Mouse (Mus musculus) heart, postnatal 4 days (tissue): ENCODE measurements around the gene Psen1. TPM values are rescaled to one million over a fixed set of nuclear protein-coding genes. Genes with fewer than 3 reads are reported as not detected.
A peak's percentile ranks its signal among the peaks of the same experiment; 100 is the strongest.

Source experiments
- DNase-seq: peaks from one replicate; pipeline ENCODE4 v3.0.0; 2021
- total RNA-seq, 2 experiments: library from RNA; stranded (reverse); gene quantifications; 2 replicates each; pipeline ENCODE4 v1.2.3; 2021

Gene Psen1
- total RNA-seq, result 10 to 100 TPM; 43.7 to 44.7 TPM

GRCm38 (mm10) chr12:83687934-83688315, at the start of gene Psen1:
Gene Psen1, plus strand, starts transcription at chr12:83688152.
- DNase-seq, result peak; percentile 96

DNA sequence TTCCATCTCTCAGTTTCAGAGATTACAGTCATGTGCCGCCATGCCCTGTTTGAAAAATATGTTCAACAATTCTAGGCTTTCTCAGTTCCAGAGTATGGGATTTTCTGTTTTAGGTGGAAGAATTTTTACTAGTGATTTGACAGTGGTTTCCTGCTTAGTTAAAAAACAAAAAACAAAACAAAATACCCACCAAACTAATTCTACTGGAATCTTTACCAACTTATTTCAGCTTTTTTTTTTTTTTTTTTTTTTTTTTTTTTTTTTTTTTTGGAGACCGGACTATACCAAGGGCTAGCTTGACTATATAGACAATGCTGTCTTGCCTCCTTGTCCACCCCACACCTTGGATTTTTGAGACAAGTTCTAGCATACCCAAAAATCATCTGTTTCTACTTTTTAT, 46.7 kb upstream of the Psen1 start:
- DNase-seq, result no peak

DNA sequence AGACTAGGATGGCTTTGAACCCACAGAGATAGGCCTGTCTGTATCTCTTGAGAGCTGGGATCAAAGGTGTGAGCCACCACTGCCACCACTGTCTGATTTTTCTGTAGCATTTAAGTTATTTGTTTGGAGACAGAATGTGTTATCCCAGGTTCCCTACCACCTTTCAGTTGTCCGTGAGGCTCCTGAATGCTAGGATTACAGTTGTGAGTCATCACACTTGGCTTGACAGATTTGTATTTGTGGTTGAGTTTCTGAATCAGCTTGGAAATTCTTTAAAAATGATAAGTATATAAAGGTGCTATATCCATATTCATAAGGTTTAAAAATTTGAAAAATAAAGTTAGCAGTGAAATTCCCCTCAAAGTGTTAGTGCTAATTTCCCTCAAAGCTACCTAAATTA, 44.8 kb upstream of the Psen1 start:
- DNase-seq, result no peak

GRCm38 (mm10) chr12:83650346-83650745, 37.6 kb upstream of the Psen1 start:
- no peak for DNase-seq

- DNase-seq, result no peak
Observed at GRCm38 (mm10) chr12:83651414-83651813, 36.5 kb upstream of the Psen1 start.

DNA sequence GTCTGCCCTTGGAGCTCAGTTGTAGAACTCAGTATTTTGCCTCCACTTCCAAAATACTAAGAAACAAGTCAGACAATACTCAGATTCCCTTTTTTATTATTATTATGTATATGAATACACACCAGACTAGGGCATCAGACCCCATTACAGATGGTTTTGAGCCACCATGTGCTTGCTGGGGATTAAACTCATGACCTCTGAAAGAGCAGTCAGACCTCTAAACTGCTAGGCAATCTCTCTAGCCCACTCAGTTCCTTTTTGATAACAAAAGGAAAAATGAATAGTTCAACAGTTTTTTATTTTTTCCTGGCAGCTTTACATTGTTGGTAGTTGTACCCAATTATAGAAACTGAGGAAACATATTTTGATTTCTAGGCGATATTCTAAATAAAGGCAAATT, 2.5 kb upstream of the Psen1 start:
- no peak for DNase-seq

DNA sequence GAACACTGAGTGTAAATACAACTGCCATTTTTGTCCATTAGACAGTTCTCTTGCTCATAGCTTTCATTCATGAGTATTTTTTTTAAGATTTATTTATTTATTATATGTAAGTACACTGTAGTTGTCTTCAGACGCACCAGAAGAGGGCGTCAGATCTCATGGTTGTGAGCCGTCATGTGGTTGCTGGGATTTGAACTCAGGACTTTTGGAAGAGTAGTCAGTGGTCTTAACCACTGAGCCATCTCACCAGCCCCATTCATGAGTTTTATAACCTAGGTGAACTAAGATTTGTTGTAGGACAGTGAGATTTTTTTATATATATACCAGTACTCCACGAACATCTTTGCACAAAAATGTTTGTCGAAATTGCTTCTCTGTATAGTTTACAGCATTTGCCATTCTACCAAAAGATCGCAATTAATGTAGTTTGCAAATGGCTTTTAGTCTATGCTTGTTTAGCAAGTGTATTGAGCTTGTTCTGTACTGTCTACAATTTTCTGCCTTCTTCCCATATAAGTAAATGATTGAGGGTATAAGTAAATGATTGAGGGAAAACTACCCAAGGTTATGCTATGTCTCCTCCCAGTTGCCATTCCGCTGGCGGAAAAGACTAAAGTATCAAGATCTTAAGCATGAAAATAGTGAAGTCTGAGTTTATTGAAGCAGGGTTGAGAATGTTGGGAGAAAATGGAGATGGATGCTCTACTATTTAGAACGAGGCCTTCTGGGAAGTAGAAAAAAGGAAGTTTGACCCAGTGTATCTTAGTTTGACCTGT, 1.2 kb upstream of the Psen1 start:
- DNase-seq, result no peak

DNA sequence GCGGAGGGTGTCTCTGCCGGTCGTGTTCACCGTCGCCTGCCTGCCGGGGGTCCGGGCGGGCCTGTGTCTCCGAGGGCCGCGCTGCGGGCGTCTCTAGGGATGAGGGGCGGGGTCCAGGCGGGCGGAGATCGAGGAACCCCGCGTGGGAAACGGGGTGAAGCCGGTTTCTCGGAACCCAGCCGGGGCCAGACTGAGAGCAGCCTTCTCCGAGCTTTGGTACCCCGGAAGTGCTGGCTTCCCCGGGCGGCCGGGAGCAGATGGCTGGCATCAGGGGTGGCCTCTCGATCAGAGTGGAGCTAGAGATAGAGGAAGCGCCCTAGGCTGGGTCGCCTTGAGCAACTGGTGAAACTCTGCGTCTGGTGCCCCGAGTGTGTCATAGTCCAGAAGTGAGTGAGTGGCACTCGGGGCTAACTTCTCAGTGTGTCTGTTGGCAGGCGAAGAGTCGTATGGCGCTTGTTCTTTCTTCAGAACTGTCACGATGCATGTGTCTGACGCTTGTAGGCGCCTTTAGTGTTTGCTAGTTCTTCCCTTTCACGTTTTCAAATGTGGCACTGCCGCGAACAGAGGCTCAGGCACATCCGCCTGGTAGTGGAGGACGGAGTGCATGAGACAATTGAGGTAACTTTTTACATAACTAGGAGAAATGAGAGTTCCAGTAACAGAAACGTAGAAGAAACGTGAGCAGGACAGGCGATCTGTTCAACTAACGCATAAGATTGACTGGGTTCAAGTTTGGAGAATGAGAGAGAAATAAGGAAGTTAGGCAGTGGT, 549 bp downstream of the Psen1 start:
- DNase-seq, result no peak

GRCm38 (mm10) chr12:83689087-83689432, 1.1 kb downstream of the Psen1 start:
- no peak for DNase-seq

GRCm38 (mm10) chr12:83694011-83694410, 6.1 kb downstream of the Psen1 start:
- DNase-seq, result no peak

GRCm38 (mm10) chr12:83694669-83695068, 6.7 kb downstream of the Psen1 start:
- no peak for DNase-seq

DNA sequence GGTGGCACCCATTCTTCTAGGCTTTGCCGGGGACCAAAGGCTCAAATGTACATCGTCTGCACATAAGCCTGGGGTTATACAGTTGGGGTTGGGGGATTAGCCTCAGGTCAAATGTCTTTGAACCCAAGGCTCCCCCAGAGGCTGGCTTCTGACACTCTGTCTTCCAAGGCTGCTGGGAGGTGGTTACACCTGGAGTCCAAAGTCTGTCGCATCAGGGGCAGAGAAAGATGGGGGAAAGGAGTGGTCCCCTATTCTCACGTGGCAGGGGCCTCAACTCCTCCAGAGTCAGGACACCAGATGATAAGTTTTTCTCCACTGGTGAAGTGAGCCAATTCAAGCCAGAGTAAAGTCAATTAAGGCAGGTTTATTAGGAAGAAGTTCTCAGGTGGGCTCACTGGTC, 10.7 kb downstream of the Psen1 start:
- no peak for DNase-seq

DNA sequence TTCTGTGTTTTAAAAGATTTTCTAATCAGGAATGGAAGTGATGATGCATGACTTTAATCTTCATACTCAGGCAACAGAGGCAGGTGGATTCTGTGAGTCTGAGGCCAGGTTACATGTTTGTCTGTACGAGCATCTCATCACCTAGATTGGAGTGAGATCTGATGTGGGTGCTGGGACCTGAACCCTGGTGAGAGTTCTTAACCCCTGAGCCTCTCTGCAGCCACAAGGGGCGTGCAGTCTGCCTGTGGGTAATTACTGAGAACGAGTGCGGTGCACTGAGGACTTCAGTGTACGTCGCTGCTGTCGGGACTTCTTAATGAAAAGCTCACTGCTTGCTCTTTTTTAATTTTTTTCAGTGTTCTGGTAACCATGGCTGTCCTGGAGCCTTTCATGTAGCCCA, 13.7 kb downstream of the Psen1 start:
- no peak for DNase-seq

DNA sequence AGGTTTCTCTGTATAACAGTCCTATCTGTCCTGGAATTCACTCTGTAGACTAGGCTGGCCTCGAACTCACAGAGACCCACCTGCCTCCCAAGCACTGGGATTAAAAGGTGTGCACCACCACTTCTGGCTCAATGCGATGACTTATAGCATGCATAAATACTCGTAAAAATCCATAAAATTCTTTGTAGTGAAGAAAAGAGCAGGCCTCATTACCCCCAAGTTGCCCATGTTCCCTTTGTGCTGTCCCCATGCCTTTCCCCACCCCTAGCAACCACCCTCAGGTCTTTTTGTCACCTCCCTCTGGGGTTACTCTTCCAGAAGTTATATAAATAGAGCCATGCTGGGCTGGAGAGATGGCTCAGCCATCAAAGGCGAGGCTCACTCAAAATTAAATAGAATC, 14.8 kb downstream of the Psen1 start:
- no peak for DNase-seq

DNA sequence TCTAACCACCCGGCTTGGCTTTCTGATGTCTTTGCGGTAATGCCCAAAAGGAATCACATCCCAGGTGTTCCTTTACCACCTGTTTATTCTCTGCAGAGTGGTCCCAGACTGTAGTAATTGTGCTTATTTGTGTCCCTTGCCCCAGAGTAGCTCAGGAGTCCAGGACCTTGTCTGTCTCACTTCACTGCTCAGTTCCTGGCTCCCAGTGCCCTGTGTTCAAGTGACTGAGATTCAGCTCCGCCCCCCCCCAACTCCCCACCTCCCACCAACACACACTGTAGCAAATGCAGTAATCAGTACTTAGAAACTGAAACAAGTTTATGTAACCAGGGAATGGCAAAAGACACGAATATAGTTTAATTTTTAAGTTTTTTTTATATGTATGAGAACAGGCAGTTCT, 19.0 kb downstream of the Psen1 start:
- DNase-seq, result no peak

GRCm38 (mm10) chr12:83708160-83709092, 20.5 kb downstream of the Psen1 start:
- DNase-seq, result no peak

GRCm38 (mm10) chr12:83709934-83710333, 22.0 kb downstream of the Psen1 start:
- DNase-seq, result no peak

DNA sequence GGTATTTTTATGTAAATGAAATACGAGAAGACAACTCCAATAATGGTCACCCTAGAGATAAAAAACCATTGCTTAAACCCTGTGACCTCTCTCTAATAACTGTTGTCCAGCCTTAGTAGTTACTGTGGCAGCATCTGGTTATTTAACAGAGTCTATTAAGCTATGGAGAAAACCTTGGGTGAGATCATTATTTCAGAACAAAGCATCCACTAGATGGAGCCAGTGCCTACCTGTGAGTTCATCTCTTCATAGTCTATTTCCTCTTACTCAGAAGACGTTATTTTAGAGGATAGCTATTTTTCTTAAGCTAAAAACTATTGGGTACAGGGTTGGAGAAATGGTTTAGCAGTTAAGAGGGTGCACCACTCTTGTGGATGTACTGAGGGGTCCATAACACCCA, 25.8 kb downstream of the Psen1 start:
- DNase-seq, result peak; percentile 55

DNA sequence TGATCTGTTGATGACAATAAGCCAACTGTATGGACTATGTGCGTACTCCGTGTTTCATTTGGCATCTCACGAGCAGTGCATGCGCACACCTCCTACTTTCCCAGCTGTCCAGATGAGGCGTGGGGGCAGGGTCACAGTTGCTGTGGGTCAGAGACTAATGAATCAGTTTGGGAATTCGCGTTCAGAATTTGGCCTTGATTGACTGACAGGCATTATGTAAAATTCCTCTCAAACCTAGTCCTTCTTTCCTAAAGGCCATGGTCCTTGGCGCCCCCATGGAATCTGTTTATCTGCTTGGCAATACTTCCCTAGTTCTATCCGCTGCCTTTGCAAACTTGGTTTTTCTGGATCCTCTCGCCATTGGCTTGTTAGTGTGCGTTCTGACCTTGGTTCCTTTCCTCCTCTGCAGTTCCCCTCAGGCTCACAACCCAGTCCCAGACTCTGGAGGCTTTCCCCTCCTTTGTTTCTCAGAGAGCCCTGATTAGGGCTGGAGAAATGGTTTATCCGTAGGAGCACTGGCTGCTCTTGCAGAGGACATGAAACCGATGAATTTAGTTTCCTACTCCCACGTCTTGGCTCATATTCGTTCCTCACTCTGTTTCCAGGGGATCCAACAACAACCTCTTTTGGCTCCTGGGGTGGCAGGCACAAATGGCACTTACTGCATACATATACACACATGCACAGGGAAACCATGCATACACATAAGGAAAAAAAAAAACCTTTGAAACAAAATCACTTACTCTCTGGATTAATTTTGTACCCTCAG, 28.6 kb downstream of the Psen1 start:
- DNase-seq, result peak; percentile 24

GRCm38 (mm10) chr12:83719431-83719830, 31.5 kb downstream of the Psen1 start:
- DNase-seq, result no peak

DNA sequence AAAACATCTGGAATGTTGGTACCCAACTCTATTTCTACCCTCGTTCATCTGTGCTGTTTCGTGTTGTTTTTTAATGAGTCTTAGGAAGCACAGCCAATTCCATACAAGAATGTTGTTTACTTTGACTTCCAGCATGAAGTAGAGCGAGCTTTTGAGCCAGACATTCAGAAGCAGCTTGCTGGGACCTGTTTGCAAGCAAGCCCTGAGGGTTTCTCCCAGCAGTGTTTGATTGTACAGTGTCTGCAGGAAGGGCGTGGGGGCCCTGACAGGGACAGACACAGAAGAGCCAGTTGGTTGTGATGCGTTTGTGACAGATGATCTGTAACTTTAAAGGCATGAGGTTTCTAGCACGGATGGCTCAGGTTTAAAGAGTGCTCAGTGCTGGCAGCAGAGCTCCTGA, 33.3 kb downstream of the Psen1 start:
- no peak for DNase-seq

DNA sequence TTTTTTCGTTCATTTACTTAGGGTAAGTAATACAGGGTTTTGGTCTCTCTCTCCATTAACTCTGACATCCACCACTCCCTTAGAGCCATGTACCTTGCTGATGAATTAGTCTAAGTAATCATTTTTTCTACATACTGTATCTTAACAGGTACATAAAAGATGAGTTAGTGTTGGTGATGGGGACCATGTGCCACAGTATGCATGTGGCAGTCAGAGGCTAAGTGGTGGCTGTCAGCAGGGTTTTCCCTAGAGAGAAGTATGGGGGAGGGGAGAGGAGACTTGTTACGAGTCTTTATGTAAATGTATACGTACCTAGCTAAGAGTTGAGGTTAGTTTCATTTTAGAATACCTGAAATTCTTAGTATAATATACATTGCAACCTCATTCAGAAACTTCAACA, 35.1 kb downstream of the Psen1 start:
- DNase-seq, result no peak
